ENCODE assay signal across 10 mouse cellular contexts in the genomic region with DNA sequence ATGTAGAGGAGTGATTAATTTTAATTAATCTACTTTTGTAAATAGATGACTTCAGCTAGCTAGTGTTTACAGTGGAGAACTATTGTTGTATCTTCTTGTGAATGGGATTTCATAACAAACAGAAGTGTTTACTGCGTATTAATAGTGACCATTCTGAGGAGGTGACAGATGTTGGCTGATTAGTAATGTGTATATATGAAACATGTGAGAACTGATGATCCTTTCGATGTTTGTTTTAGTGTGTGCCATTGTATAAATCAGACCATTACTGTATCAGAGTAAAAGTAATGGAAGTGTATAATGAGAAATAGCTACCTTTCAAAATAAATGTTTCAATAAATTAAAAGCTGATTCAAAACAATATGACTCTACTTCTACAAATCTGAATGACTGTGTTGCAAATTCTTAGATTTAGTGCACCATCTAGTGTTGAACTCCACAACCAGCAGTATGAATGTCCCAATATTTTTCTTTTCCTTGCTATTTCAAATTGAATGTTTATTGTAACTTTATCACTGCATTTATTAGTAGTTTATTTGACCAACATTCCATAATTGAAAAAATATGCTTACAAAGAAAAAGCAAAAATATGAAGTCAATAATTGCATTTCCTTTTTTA.
A peak's percentile ranks its signal among the peaks of the same experiment; 100 is the strongest.
DNase-seq lines count a peak whose midpoint lies in the region; ATAC-seq and TF ChIP-seq lines count a peak whose summit lies in the region.
"Had no signal": no experiment of that assay in that cellular context is flagged by ENCODE, and none has a peak within 500 bp of the region (broad histone marks: within the 10 kb centered on the region; RNA-seq: fewer than 3 reads in every experiment).

No protein-coding gene starts in this region.

- no peak for TF ChIP-seq CTCF in liver, adult 2 months (IDR thresholded peaks at IDR 0.05; ENCODE audit: low read depth, low read length)

- no peak for DNase-seq in forebrain, embryonic 11.5 days (ENCODE audit: low spot score)
- DNase-seq in liver, adult 2 months (ENCODE audit: extremely low read depth, low read depth, low spot score): peak; percentile 4
- no peak for DNase-seq in liver
- peak; percentile 23 for DNase-seq in Muller cell, postnatal 12 days (ENCODE audit: inconsistent ontology term)
- no peak for DNase-seq in right cerebral cortex, postnatal 36 days (ENCODE audit: low spot score in 2 of 2)
- DNase-seq in heart, adult 11 months: no peak
- DNase-seq: kidney, postnatal 25 days; lung, adult 18-20 months had no signal

- no peak overlapping the region for H3K4me2 ChIP-seq in forebrain, embryonic 12.5 days
- no peak overlapping the region for H3K4me2 ChIP-seq in forebrain, embryonic 11.5 days (ENCODE audit: low read depth, low read length, severe bottlenecking)
- no peak overlapping the region for H3K4me2 ChIP-seq in forebrain, embryonic 16.5 days (ENCODE audit: low read length)

- H3K4me1 ChIP-seq in forebrain, embryonic 12.5 days: no peaks in the 10 kb centered on the region
- H3K4me1 ChIP-seq in forebrain, embryonic 11.5 days (replicated peaks; ENCODE audit: control insufficient read depth, insufficient read depth, low read length): no peaks in the 10 kb centered on the region
- H3K4me1 ChIP-seq in liver, adult 2 months (ENCODE audit: control insufficient read depth, insufficient read depth, low read length): no peaks in the 10 kb centered on the region
- no peaks in the 10 kb centered on the region for H3K4me1 ChIP-seq in forebrain, embryonic 16.5 days (replicated peaks; ENCODE audit: control insufficient read depth, insufficient read depth, low read length)

- H3K27me3 ChIP-seq in forebrain, embryonic 12.5 days: no peaks in the 10 kb centered on the region
- no peaks in the 10 kb centered on the region for H3K27me3 ChIP-seq in forebrain, embryonic 11.5 days (ENCODE audit: control insufficient read depth, insufficient read depth, low read length)
- H3K27me3 ChIP-seq in liver, adult 2 months (ENCODE audit: control insufficient read depth, insufficient read depth, low read length): no peaks in the 10 kb centered on the region
- no peaks in the 10 kb centered on the region for H3K27me3 ChIP-seq in forebrain, embryonic 16.5 days (replicated peaks; ENCODE audit: control insufficient read depth, insufficient read depth, low read length)

- H3K9me3 ChIP-seq in forebrain, embryonic 12.5 days: no peaks in the 10 kb centered on the region
- no peaks in the 10 kb centered on the region for H3K9me3 ChIP-seq in forebrain, embryonic 11.5 days (ENCODE audit: control insufficient read depth, low read length)
- no peaks in the 10 kb centered on the region for H3K9me3 ChIP-seq in forebrain, embryonic 16.5 days (ENCODE audit: control insufficient read depth, low read length)

- TF ChIP-seq POLR2A in liver, adult 2 months (IDR thresholded peaks at IDR 0.05; ENCODE audit: extremely low read depth, insufficient read depth, low read length): no peak

- no peaks in the 10 kb centered on the region for H3K36me3 ChIP-seq in forebrain, embryonic 12.5 days (replicated peaks)
- no peaks in the 10 kb centered on the region for H3K36me3 ChIP-seq in forebrain, embryonic 11.5 days (ENCODE audit: control insufficient read depth, insufficient read depth, low read length)
- no peaks in the 10 kb centered on the region for H3K36me3 ChIP-seq in liver, adult 2 months (ENCODE audit: control insufficient read depth, insufficient read depth, low read length)
- no peaks in the 10 kb centered on the region for H3K36me3 ChIP-seq in forebrain, embryonic 16.5 days (ENCODE audit: control insufficient read depth, insufficient read depth)

- ATAC-seq in forebrain, embryonic 12.5 days (ENCODE audit: low FRiP score): 0 out of 2 replicates have a peak, but pooled peaks have one; percentile 58
- ATAC-seq in forebrain, embryonic 11.5 days (replicated peaks; ENCODE audit: low FRiP score): no peak; the same call in 1 of the 2 replicates
- peak; percentile 54; the same call in 1 of the 2 replicates for ATAC-seq in forebrain, embryonic 16.5 days

- no peak overlapping the region for H3K27ac ChIP-seq in forebrain, embryonic 12.5 days
- no peak overlapping the region for H3K27ac ChIP-seq in forebrain, embryonic 11.5 days (ENCODE audit: low read depth, low read length)
- no peak overlapping the region for H3K27ac ChIP-seq in liver, adult 2 months (replicated peaks; ENCODE audit: insufficient read depth, low read depth, low read length)
- H3K27ac ChIP-seq in forebrain, embryonic 16.5 days (ENCODE audit: low read length): no peak overlapping the region

- H3K79me2 ChIP-seq in liver, adult 2 months (ENCODE audit: control insufficient read depth, insufficient read depth, low read length): no peaks in the 10 kb centered on the region

- WGBS in forebrain, embryonic 12.5 days: 80% methylated on average over 2 of the region's 2 CpGs
- WGBS in forebrain, embryonic 11.5 days: 83% methylated on average over 2 of the region's 2 CpGs
- 79% methylated on average over 2 of the region's 2 CpGs for whole genome bisulfite sequencing in liver, adult 2 months
- 65% methylated on average over 2 of the region's 2 CpGs for WGBS in forebrain, embryonic 16.5 days

- H3K4me3 ChIP-seq in forebrain, embryonic 12.5 days (replicated peaks): no peak overlapping the region
- H3K4me3 ChIP-seq in forebrain, embryonic 11.5 days (ENCODE audit: low read depth, low read length): no peak overlapping the region
- no peak overlapping the region for H3K4me3 ChIP-seq in liver, adult 2 months (ENCODE audit: insufficient read depth, low read depth, low read length)
- H3K4me3 ChIP-seq in forebrain, embryonic 16.5 days (replicated peaks; ENCODE audit: low read length): no peak overlapping the region

- H3K9ac ChIP-seq in forebrain, embryonic 12.5 days: no peak overlapping the region
- H3K9ac ChIP-seq in forebrain, embryonic 11.5 days (ENCODE audit: low read length): no peak overlapping the region
- H3K9ac ChIP-seq in liver, adult 2 months (ENCODE audit: low read depth, low read length): no peak overlapping the region
- H3K9ac ChIP-seq in forebrain, embryonic 16.5 days (replicated peaks; ENCODE audit: low read depth, low read length): no peak overlapping the region

Comparison
In these comparisons a context has a peak if more than half of its experiments do, and no peak if none do; other contexts are left out.
1. DNase-seq: peak in liver, adult 2 months (single experiment) and Muller cell, postnatal 12 days (single experiment); none in forebrain, embryonic 11.5 days (single experiment), liver (single experiment), right cerebral cortex, postnatal 36 days (0 of 2) and heart, adult 11 months (single experiment).